Mouse (Mus musculus): ENCODE measurements around the gene Atp6v0e.

- no peak for TF ChIP-seq GATA1 (IDR thresholded peaks at IDR 0.05; ENCODE audit: borderline replicate concordance, low read length)
- no peak for TF ChIP-seq FLI1 (IDR thresholded peaks at IDR 0.05; ENCODE audit: low read length)
These were observed 39.0 kb upstream of the Atp6v0e start for GRCm38 (mm10) chr17:26623991-26624390.
